Mouse (Mus musculus) hindbrain, embryonic 14.5 days (tissue): ENCODE measurements around the gene Ccdc102a. TPM values are rescaled to one million over a fixed set of nuclear protein-coding genes. Genes with fewer than 3 reads are reported as not detected.

Source experiments
- ATAC-seq: fragments of 200-750 bp; cut with Nextera tagmentation; 2 replicates; pipeline ENCODE4 v1.8.0; 2017; ENCODE audit warnings: moderate number of reproducible peaks, mild to moderate bottlenecking, moderate TSS enrichment, moderate library complexity; ENCODE audit not compliant: low FRiP score
- DNase-seq: peaks from one replicate; pipeline ENCODE4 v3.0.0-alpha.2; 2015; ENCODE audit warnings: low spot score
- H3K27ac ChIP-seq: fragments of 300-500 bp; sonication (generic); 2 replicates; pipeline ENCODE4 v1.5.1; 2014; ENCODE audit warnings: mild to moderate bottlenecking, moderate library complexity
- H3K27me3 ChIP-seq: fragments of 300-500 bp; sonication (generic); 2 replicates; pipeline ENCODE4 v1.6.1; 2014; ENCODE audit warnings: mild to moderate bottlenecking, low read length, mixed read lengths; ENCODE audit not compliant: control insufficient read depth, insufficient read depth
- H3K36me3 ChIP-seq: fragments of 300-500 bp; sonication (generic); replicated peaks from 2 replicates; pipeline ENCODE4 v1.6.1; 2014; ENCODE audit not compliant: control insufficient read depth, insufficient read depth
- H3K4me1 ChIP-seq: fragments of 300-500 bp; sonication (generic); replicated peaks from 2 replicates; pipeline ENCODE4 v1.6.1; 2014; ENCODE audit warnings: antibody characterized with exemption, low read length, mixed read lengths; ENCODE audit not compliant: control insufficient read depth, insufficient read depth
- H3K4me2 ChIP-seq: fragments of 300-500 bp; sonication (generic); replicated peaks from 2 replicates; pipeline ENCODE4 v1.6.1; 2014; ENCODE audit warnings: mild to moderate bottlenecking, moderate library complexity
- H3K4me3 ChIP-seq: fragments of 300-500 bp; sonication (generic); replicated peaks from 2 replicates; pipeline ENCODE4 v1.5.1; 2014; ENCODE audit warnings: mild to moderate bottlenecking, low read length
- H3K9ac ChIP-seq: fragments of 300-500 bp; sonication (generic); 2 replicates; pipeline ENCODE4 v1.6.1; 2014
- H3K9me3 ChIP-seq: fragments of 300-500 bp; sonication (generic); 2 replicates; pipeline ENCODE4 v1.6.1; 2016; ENCODE audit warnings: low read length; ENCODE audit not compliant: control insufficient read depth
- WGBS: fragments of 180-500 bp; shearing (Covaris S2); extraction: QIAGEN DNeasy Blood & Tissue Kit; methylation state at CpG from one replicate; pipeline ENCODE4 v1.1.7; 2014; 5-methylcytosine and 5-hydroxymethylcytosine counted together
- polyA plus RNA-seq: library from polyadenylated mRNA; unstranded; fragments of >200 nt; fragmentation: Nextera tagmentation; extraction: Ambion mirVana; gene quantifications from 2 replicates; pipeline ENCODE4 v1.2.1, GENCODE M21; 2014

Ccdc102a gene
- polyA plus RNA-seq, 1 experiment from 2014 or later: 9.0 TPM

GRCm38 (mm10) chr8:94914256-94914655 is 3.6 kb downstream of the Ccdc102a start:
- Histone ChIP-seq H3K4me1 (peaks cover 16% of the 10 kb centered on the region), H3K9ac (no peak overlapping the region), H3K36me3 (no peaks in the 10 kb centered on the region), H3K4me3 (no peak overlapping the region), H3K27me3 (peaks cover 47% of the 10 kb centered on the region), H3K9me3 (no peaks in the 10 kb centered on the region), H3K27ac (no peak overlapping the region), H3K4me2 (no peak overlapping the region)
- ATAC-seq (no peak), DNase-seq (no peak)
- 80% methylated on average over 6 of the region's 6 CpGs for WGBS

DNA sequence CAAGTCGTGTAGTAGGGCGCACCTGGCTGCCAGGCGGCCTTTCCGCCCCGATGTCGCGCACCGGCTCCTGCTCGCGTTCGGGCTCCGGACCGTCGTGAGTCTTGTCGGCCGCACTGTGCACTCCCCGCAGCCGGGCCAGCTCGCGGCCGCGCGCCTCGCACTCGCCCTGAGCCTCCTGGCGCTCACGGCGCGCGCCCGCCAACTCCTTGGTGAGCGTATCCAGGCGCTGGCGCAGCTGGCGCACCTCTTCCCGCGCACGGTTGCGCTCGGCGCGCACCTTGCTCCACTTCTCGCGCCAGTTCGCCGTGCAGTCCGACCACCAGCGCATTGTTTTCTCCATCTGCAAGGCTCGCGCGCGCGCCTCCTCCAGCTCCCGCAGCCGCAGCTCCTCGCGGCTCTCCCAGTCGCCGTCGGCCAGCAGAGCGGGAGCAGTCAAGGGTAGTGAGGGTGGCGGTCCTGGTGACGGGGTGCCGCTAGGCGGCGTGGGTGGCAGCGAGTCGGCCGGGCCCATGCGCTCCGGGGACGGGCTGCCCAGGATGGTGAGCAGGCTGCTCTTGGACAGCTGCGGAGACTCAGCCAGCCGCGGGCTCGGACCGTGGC is 4.7 kb downstream of the Ccdc102a start:
- H3K9ac ChIP-seq: peak overlapping the region; percentile 48
- ATAC-seq: peak; percentile 67
- WGBS: 5% methylated on average over 77 of the region's 77 CpGs

GRCm38 (mm10) chr8:94908847-94909246 is 9.1 kb downstream of the Ccdc102a start:
- 11% methylated on average over 4 of the region's 4 CpGs for WGBS
- no peak for ATAC-seq

More for the DNA sequence above, 4.7 kb downstream of the Ccdc102a start:
- H3K4me2 ChIP-seq: peak overlapping the region; percentile 65
- no peak overlapping the region for H3K27ac ChIP-seq
- H3K27me3 ChIP-seq: peaks cover 39% of the 10 kb centered on the region
- peak; percentile 42 for DNase-seq
- peaks cover 14% of the 10 kb centered on the region for H3K4me1 ChIP-seq
- H3K9me3 ChIP-seq: no peaks in the 10 kb centered on the region
- no peaks in the 10 kb centered on the region for H3K36me3 ChIP-seq
- H3K4me3 ChIP-seq: peak overlapping the region; percentile 41

GRCm38 (mm10) chr8:94907591-94908300 is 10.2 kb downstream of the Ccdc102a start:
- no peak for DNase-seq
- H3K27ac ChIP-seq: no peak overlapping the region
- H3K4me2 ChIP-seq: no peak overlapping the region
- no peaks in the 10 kb centered on the region for H3K36me3 ChIP-seq
- H3K9me3 ChIP-seq: no peaks in the 10 kb centered on the region
- no peaks in the 10 kb centered on the region for H3K4me1 ChIP-seq
- no peak for ATAC-seq
- H3K4me3 ChIP-seq: no peak overlapping the region
- peaks cover 5% of the 10 kb centered on the region for H3K27me3 ChIP-seq
- WGBS: 89% methylated on average over 18 of the region's 18 CpGs
- H3K9ac ChIP-seq: no peak overlapping the region

More at GRCm38 (mm10) chr8:94908847-94909246, 9.1 kb downstream of the Ccdc102a start:
- no peak overlapping the region for H3K9ac ChIP-seq
- no peak overlapping the region for H3K4me2 ChIP-seq
- no peak overlapping the region for H3K27ac ChIP-seq
- peaks cover 14% of the 10 kb centered on the region for H3K27me3 ChIP-seq
- H3K4me1 ChIP-seq: no peaks in the 10 kb centered on the region
- H3K9me3 ChIP-seq: no peaks in the 10 kb centered on the region
- no peak overlapping the region for H3K4me3 ChIP-seq
- DNase-seq: peak; percentile 82
- H3K36me3 ChIP-seq: no peaks in the 10 kb centered on the region

DNA sequence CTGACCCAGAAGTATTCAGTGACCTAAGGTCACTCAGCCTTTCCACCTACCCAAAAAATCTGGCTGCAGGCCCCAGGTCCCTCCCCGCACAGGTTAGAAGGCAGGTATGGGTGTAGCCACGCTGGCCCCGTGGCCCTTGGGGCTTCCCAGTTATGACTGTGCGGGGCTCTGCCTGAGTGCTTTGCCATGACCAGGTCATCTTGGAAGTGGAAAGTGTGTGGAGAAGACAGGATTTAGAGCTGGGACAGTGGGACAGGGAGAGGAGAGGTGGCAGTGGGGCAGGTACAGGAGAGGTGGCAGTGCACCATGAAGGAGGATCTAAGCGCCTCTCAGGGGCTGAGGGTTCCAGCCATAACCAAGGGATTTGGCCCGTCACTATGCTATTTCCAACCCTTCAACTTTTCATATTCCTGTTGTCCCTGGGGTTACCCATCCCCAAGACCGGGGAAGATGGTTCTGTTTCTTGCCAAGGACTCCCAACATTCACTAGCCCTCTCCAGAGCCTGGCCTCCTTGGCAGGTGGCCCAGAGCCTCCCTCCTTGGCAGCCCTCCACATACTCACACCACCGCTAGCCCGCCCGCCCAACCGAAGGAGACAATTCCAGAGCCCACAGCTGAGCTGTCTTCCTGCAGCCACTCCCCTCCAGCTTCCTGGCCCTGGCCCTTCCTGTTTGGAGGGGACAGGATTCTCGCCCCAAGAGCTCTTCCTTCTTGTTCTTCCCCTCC is 13.3 kb downstream of the Ccdc102a start:
- no peaks in the 10 kb centered on the region for H3K9me3 ChIP-seq
- no peaks in the 10 kb centered on the region for H3K36me3 ChIP-seq
- WGBS: 74% methylated on average over 12 of the region's 12 CpGs
- H3K27ac ChIP-seq: 0 out of 2 replicates have a peak overlapping the region, but pooled peaks have one; percentile 24
- no peak overlapping the region for H3K4me2 ChIP-seq
- no peak overlapping the region for H3K9ac ChIP-seq
- H3K4me1 ChIP-seq: no peaks in the 10 kb centered on the region
- DNase-seq (peak; percentile 69), ATAC-seq (peak; percentile 61; the same call in 1 of the 2 replicates)
- no peak overlapping the region for H3K4me3 ChIP-seq
- H3K27me3 ChIP-seq: no peaks in the 10 kb centered on the region

DNA sequence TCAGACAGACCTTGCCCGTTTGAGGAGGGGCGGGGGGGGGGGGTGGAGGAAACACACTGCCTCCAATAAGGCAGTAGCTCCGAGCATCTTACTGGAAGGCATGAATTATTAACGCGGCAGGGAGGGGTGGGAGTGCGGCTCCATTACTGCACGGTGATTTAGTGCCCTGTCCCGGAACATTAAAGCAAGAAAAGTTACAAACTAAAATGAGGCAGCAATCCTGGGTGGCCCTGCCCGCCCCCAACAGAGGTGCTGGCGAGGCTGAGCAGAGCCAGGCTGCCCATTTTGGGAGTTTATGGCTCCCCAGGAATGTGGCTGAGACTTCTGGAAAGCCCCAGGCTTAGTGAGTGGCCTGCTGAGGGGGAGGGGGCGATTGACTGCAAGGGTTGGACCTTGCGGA is 14.2 kb downstream of the Ccdc102a start:
- no peak overlapping the region for H3K4me3 ChIP-seq
- no peak for ATAC-seq
- no peak overlapping the region for H3K4me2 ChIP-seq
- H3K9me3 ChIP-seq: no peaks in the 10 kb centered on the region
- no peak for DNase-seq
- H3K9ac ChIP-seq: no peak overlapping the region
- H3K36me3 ChIP-seq: no peaks in the 10 kb centered on the region
- 0 out of 2 replicates have a peak, but pooled peaks cover 7% of the 10 kb centered on the region for H3K4me1 ChIP-seq
- H3K27ac ChIP-seq: no peak overlapping the region
- no peaks in the 10 kb centered on the region for H3K27me3 ChIP-seq
- 47% methylated on average over 12 of the region's 12 CpGs for WGBS

DNA sequence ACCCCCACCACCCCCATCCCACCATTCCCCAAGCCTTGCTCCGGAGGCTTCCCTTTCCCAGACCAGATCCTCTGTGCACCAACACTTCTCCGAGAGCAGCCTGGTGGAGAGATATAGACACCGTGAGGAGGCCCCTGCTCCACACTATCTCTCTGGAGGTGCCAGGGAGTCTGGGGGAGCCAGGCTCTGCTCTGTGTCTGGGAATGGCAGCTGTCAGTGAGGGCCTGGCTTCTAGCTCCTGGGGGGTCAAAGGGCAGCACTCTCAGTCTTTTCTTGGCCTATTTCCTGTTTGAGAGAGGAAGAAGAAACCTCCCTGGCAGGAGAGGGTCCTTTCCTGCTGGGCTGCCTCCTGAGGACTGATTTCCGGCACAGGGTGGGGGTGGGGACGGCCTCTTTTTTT is 16.9 kb downstream of the Ccdc102a start:
- Histone ChIP-seq H3K9ac (no peak overlapping the region), H3K4me3 (no peak overlapping the region), H3K27me3 (no peaks in the 10 kb centered on the region), H3K36me3 (no peaks in the 10 kb centered on the region), H3K4me2 (no peak overlapping the region), H3K9me3 (no peaks in the 10 kb centered on the region), H3K27ac (no peak overlapping the region), H3K4me1 (0 out of 2 replicates have a peak, but pooled peaks cover 9% of the 10 kb centered on the region)
- 25% methylated on average over 5 of the region's 5 CpGs for WGBS
- ATAC-seq: no peak
- DNase-seq: no peak

- Histone ChIP-seq H3K27me3 (no peaks in the 10 kb centered on the region), H3K36me3 (no peaks in the 10 kb centered on the region), H3K4me1 (0 out of 2 replicates have a peak, but pooled peaks cover 9% of the 10 kb centered on the region), H3K9me3 (no peaks in the 10 kb centered on the region), H3K4me3 (no peak overlapping the region), H3K4me2 (no peak overlapping the region), H3K27ac (no peak overlapping the region), H3K9ac (no peak overlapping the region)
- ATAC-seq (no peak), DNase-seq (no peak)
- 18% methylated on average over 6 of the region's 6 CpGs for WGBS
Measured at GRCm38 (mm10) chr8:94900617-94901016, 17.3 kb downstream of the Ccdc102a start.

- Histone ChIP-seq H3K27me3 (no peaks in the 10 kb centered on the region), H3K4me1 (0 out of 2 replicates have a peak, but pooled peaks cover 9% of the 10 kb centered on the region), H3K4me3 (no peak overlapping the region), H3K27ac (no peak overlapping the region), H3K4me2 (peak overlapping the region; percentile 31), H3K9me3 (no peaks in the 10 kb centered on the region), H3K36me3 (no peaks in the 10 kb centered on the region), H3K9ac (0 out of 2 replicates have a peak overlapping the region, but pooled peaks have one; percentile 18)
- ATAC-seq (peak; percentile 61; the same call in 1 of the 2 replicates), DNase-seq (no peak)
- 9% methylated on average over 11 of the region's 11 CpGs for WGBS
Measured at GRCm38 (mm10) chr8:94899262-94899661, 18.6 kb downstream of the Ccdc102a start.
